Mouse (Mus musculus): ENCODE results near the gene Slx1b.

GRCm38 (mm10) chr7:126700063-126701015 is 4.8 kb upstream of the Slx1b start:
- TF ChIP-seq POLR2A (IDR thresholded peaks at IDR 0.05; ENCODE audit: borderline replicate concordance, extremely low read depth, insufficient read depth, insufficient read length, poor library complexity, severe bottlenecking) (no peak), CTCF (IDR thresholded peaks at IDR 0.05; ENCODE audit: borderline replicate concordance, extremely low read depth, insufficient read depth, insufficient read length) (no peak)
